14 mouse cellular contexts compared by ENCODE assay signal in genomic region chr2:163699078-163699780, GRCm38 (mm10). TPM values are rescaled to one million over a fixed set of nuclear protein-coding genes. Genes with fewer than 3 reads are reported as not detected.
DNase-seq lines count a peak whose midpoint lies in the region; ATAC-seq and TF ChIP-seq lines count a peak whose summit lies in the region.
"Had no signal": no experiment of that assay in that cellular context is flagged by ENCODE, and none has a peak within 500 bp of the region (broad histone marks: within the 10 kb centered on the region; RNA-seq: fewer than 3 reads in every experiment).

No protein-coding gene starts in this region.

- peak overlapping the region; percentile 26 for H3K9ac ChIP-seq in heart, adult 2 months (ENCODE audit: low read depth, low read length)
- no peak overlapping the region for H3K9ac ChIP-seq in lung, embryonic 14.5 days
- no peak overlapping the region for H3K9ac ChIP-seq in liver, postnatal 0 days (replicated peaks)
- H3K9ac ChIP-seq: neural tube, embryonic 13.5 days had no signal

- no peaks in the 10 kb centered on the region for H3K27me3 ChIP-seq in heart, adult 2 months (ENCODE audit: control insufficient read depth, insufficient read depth, low read length)
- no peaks in the 10 kb centered on the region for H3K27me3 ChIP-seq in lung, embryonic 14.5 days (ENCODE audit: insufficient read depth, low read length)
- H3K27me3 ChIP-seq in liver, postnatal 0 days (ENCODE audit: insufficient read depth, low read length) = no peaks in the 10 kb centered on the region
- H3K27me3 ChIP-seq: megakaryocyte, embryonic 14.5 days; neural tube, embryonic 13.5 days had no signal

- WGBS in heart, adult 2 months = 30% methylated on average over 11 of the region's 11 CpGs
- 72% methylated on average over 11 of the region's 11 CpGs for WGBS in lung, embryonic 14.5 days
- WGBS in liver, postnatal 0 days (ENCODE audit: insufficient replicate concordance) = 60% methylated on average over 11 of the region's 11 CpGs

- TF ChIP-seq CTCF in heart, adult 2 months (IDR thresholded peaks at IDR 0.05) = peak; percentile 20
- TF ChIP-seq CTCF in lung, embryonic 14.5 days (IDR thresholded peaks at IDR 0.05; ENCODE audit: low read depth) = no peak
- TF ChIP-seq CTCF in liver, postnatal 0 days (IDR thresholded peaks at IDR 0.05; ENCODE audit: low read depth) = no peak

- no peaks in the 10 kb centered on the region for H3K9me3 ChIP-seq in lung, embryonic 14.5 days (ENCODE audit: low read depth, low read length)
- H3K9me3 ChIP-seq in liver, postnatal 0 days (ENCODE audit: low read length) = no peaks in the 10 kb centered on the region
- H3K9me3 ChIP-seq: forebrain, embryonic 10.5 days; megakaryocyte, embryonic 14.5 days; neural tube, embryonic 13.5 days had no signal

- intact Hi-C loops in heart, adult 2 months (cut with DNase I) = no loop called here
- intact Hi-C loops in left cerebral cortex, postnatal 36 days (cut with DNase I) = no loop called here

- ATAC-seq in lung, embryonic 14.5 days (ENCODE audit: insufficient read depth) = no peak
- ATAC-seq in common myeloid progenitor, adult 5-6 weeks (replicated peaks; ENCODE audit: low read depth, poor library complexity, severe bottlenecking) = 0 out of 2 replicates have a peak, but pooled peaks have one; percentile 13
- ATAC-seq in liver, postnatal 0 days = no peak

- peaks cover 4% of the 10 kb centered on the region for H3K79me2 ChIP-seq in heart, adult 2 months (replicated peaks; ENCODE audit: control insufficient read depth, insufficient read depth, low read length)

- H3K4me3 ChIP-seq in heart, adult 2 months = no peak overlapping the region
- H3K4me3 ChIP-seq in lung, embryonic 14.5 days (ENCODE audit: low read depth, low read length) = no peak overlapping the region
- H3K4me3 ChIP-seq in liver, postnatal 0 days (ENCODE audit: low read depth, low read length) = no peak overlapping the region
- H3K4me3 ChIP-seq: forebrain, embryonic 10.5 days; megakaryocyte, embryonic 14.5 days; neural tube, embryonic 13.5 days had no signal

- H3K4me1 ChIP-seq in heart, adult 2 months (ENCODE audit: control insufficient read depth, insufficient read depth, low read length) = peaks cover 41% of the 10 kb centered on the region
- peaks cover 3% of the 10 kb centered on the region; the same call in 1 of the 2 replicates for H3K4me1 ChIP-seq in lung, embryonic 14.5 days (ENCODE audit: insufficient read depth)
- peaks cover 46% of the 10 kb centered on the region for H3K4me1 ChIP-seq in liver, postnatal 0 days (ENCODE audit: insufficient read depth)

- no peak for TF ChIP-seq POLR2A in heart, adult 2 months (IDR thresholded peaks at IDR 0.05; ENCODE audit: insufficient read depth, low read depth, low read length)

- H3K4me2 ChIP-seq in lung, embryonic 14.5 days = no peak overlapping the region
- no peak overlapping the region for H3K4me2 ChIP-seq in liver, postnatal 0 days (ENCODE audit: low read depth, low read length)
- H3K4me2 ChIP-seq: neural tube, embryonic 13.5 days had no signal

- TF ChIP-seq EP300 in heart, adult 2 months (IDR thresholded peaks at IDR 0.05; ENCODE audit: insufficient read depth, low read depth, low read length) = 0 out of 2 replicates have a peak, but pooled peaks have one; percentile 28
- TF ChIP-seq EP300 in liver, postnatal 0 days (IDR thresholded peaks at IDR 0.05; ENCODE audit: low read depth) = no peak

- peaks cover 33% of the 10 kb centered on the region for H3K36me3 ChIP-seq in heart, adult 2 months (ENCODE audit: control insufficient read depth, insufficient read depth, low read length)
- H3K36me3 ChIP-seq in lung, embryonic 14.5 days (ENCODE audit: insufficient read depth) = no peaks in the 10 kb centered on the region
- H3K36me3 ChIP-seq in liver, postnatal 0 days (replicated peaks; ENCODE audit: insufficient read depth, low read length) = no peaks in the 10 kb centered on the region; the same call in 1 of the 2 replicates
- H3K36me3 ChIP-seq: neural tube, embryonic 13.5 days had no signal

- peak in 1 of 2 experiments; percentile 33 for DNase-seq in heart, adult 2 months
- DNase-seq in heart, postnatal 4 days = no peak
- peak; percentile 42 for DNase-seq in lung, embryonic 14.5 days
- no peak for DNase-seq in lung, postnatal 4 days
- DNase-seq in liver, postnatal 0 days = no peak
- DNase-seq in spleen, postnatal 4 days (ENCODE audit: low spot score in 2 of 2) = no peak
- no peak for DNase-seq in left cerebral cortex, postnatal 36 days (ENCODE audit: low spot score in 2 of 2)
- DNase-seq: cerebellum, postnatal 36 days; kidney, postnatal 14 days; thymus, adult 18-20 months had no signal

- peak overlapping the region; percentile 38 for H3K27ac ChIP-seq in heart, adult 2 months
- H3K27ac ChIP-seq in lung, embryonic 14.5 days (ENCODE audit: low read depth) = no peak overlapping the region
- 0 out of 2 replicates have a peak overlapping the region, but pooled peaks have one; percentile 75 for H3K27ac ChIP-seq in liver, postnatal 0 days (ENCODE audit: low read depth)
- H3K27ac ChIP-seq: forebrain, embryonic 10.5 days had no signal

RNA-seq across cellular contexts. Expression of gene Pkig, which starts 41.0 kb away (rescaled TPM):
- 100 to 1,000 TPM; 214 to 237 TPM for total RNA-seq in heart, adult 2 months (2021)
- polyA plus RNA-seq in heart, adult 2 months (2012; rRNA removed) = 344 and 361 TPM in 2 replicates
- total RNA-seq in heart, postnatal 4 days (2021) = 100 to 1,000 TPM; 204 to 207 TPM
- 143 and 145 TPM in 2 replicates for polyA plus RNA-seq in lung, embryonic 14.5 days (2014; fragmentation: Nextera tagmentation; extraction: Ambion mirVana)
- total RNA-seq in common myeloid progenitor, adult 5-6 weeks (2017) = 44.8 and 45.5 TPM in 2 replicates
- polyA plus RNA-seq in liver, postnatal 0 days (2015; fragmentation: Nextera tagmentation; extraction: Ambion mirVana) = 84.9 and 85.0 TPM in 2 replicates
- 100 to 1,000 TPM; 135 to 144 TPM for total RNA-seq in left cerebral cortex, postnatal 36 days (2021)

RNA-seq across cellular contexts. Expression of gene Ada, which starts 50.8 kb away (rescaled TPM):
- total RNA-seq in heart, adult 2 months (2021) = 1 to 10 TPM in 1 of 2 experiments, under 1 TPM in 1; 0.65 to 1.0 TPM
- polyA plus RNA-seq in heart, adult 2 months (2012; rRNA removed) = 0.61 and 1.2 TPM in 2 replicates
- 1 to 10 TPM; 1.8 to 2.4 TPM for total RNA-seq in heart, postnatal 4 days (2021)
- 9.5 and 9.9 TPM in 2 replicates for polyA plus RNA-seq in lung, embryonic 14.5 days (2014; fragmentation: Nextera tagmentation; extraction: Ambion mirVana)
- total RNA-seq in common myeloid progenitor, adult 5-6 weeks (2017) = 16.9 and 17.6 TPM in 2 replicates
- polyA plus RNA-seq in liver, postnatal 0 days (2015; fragmentation: Nextera tagmentation; extraction: Ambion mirVana) = 2.7 TPM in 2 replicates
- 1 to 10 TPM; 1.5 to 1.6 TPM for total RNA-seq in left cerebral cortex, postnatal 36 days (2021)

RNA-seq across cellular contexts. Expression of gene Serinc3, which starts 54.3 kb away (rescaled TPM):
- total RNA-seq in heart, adult 2 months (2021) = 100 to 1,000 TPM; 294 to 351 TPM
- 264 and 414 TPM in 2 replicates for polyA plus RNA-seq in heart, adult 2 months (2012; rRNA removed)
- 100 to 1,000 TPM; 239 to 253 TPM for total RNA-seq in heart, postnatal 4 days (2021)
- polyA plus RNA-seq in lung, embryonic 14.5 days (2014; fragmentation: Nextera tagmentation; extraction: Ambion mirVana) = 56.2 and 62.5 TPM in 2 replicates
- total RNA-seq in common myeloid progenitor, adult 5-6 weeks (2017) = 646 and 682 TPM in 2 replicates
- 79.9 and 92.7 TPM in 2 replicates for polyA plus RNA-seq in liver, postnatal 0 days (2015; fragmentation: Nextera tagmentation; extraction: Ambion mirVana)
- 100 to 1,000 TPM; 224 to 251 TPM for total RNA-seq in left cerebral cortex, postnatal 36 days (2021)
